Mouse (Mus musculus) lung, embryonic 16.5 days (tissue): ENCODE results near the gene Micall2. TPM values are rescaled to one million over a fixed set of nuclear protein-coding genes. Genes with fewer than 3 reads are reported as not detected.

Experiments used
- ATAC-seq: fragments of 200-750 bp; cut with Nextera tagmentation; 2 replicates; pipeline ENCODE4 v1.8.0; 2017; ENCODE audit warnings: low read depth, mild to moderate bottlenecking, moderate library complexity
- H3K27ac ChIP-seq: fragments of 300-500 bp; sonication (generic); 2 replicates; pipeline ENCODE4 v1.5.1; 2014; ENCODE audit warnings: mild to moderate bottlenecking, control low read depth, low read length
- H3K27me3 ChIP-seq: fragments of 300-500 bp; sonication (generic); 2 replicates; pipeline ENCODE4 v1.6.1; 2014; ENCODE audit warnings: low read depth, low read length, mixed read lengths; ENCODE audit not compliant: control insufficient read depth, insufficient read depth
- H3K36me3 ChIP-seq: fragments of 300-500 bp; sonication (generic); 2 replicates; pipeline ENCODE4 v1.6.1; 2014; ENCODE audit warnings: low read length; ENCODE audit not compliant: control insufficient read depth, insufficient read depth
- H3K4me1 ChIP-seq: fragments of 300-500 bp; sonication (generic); replicated peaks from 2 replicates; pipeline ENCODE4 v1.6.1; 2014; ENCODE audit warnings: low read length, mixed read lengths; ENCODE audit not compliant: control insufficient read depth, insufficient read depth
- H3K4me2 ChIP-seq: fragments of 300-500 bp; sonication (generic); 2 replicates; pipeline ENCODE4 v1.6.1; 2014; ENCODE audit warnings: low read depth, low read length, control low read depth
- H3K4me3 ChIP-seq: fragments of 300-500 bp; sonication (generic); 2 replicates; pipeline ENCODE4 v1.5.1; 2014; ENCODE audit warnings: mild to moderate bottlenecking, low read length, control low read depth
- H3K9ac ChIP-seq: fragments of 300-500 bp; sonication (generic); 2 replicates; pipeline ENCODE4 v1.6.1; 2014; ENCODE audit warnings: low read length, control low read depth
- H3K9me3 ChIP-seq: fragments of 300-500 bp; sonication (generic); 2 replicates; pipeline ENCODE4 v1.6.1; 2016; ENCODE audit warnings: low read length; ENCODE audit not compliant: control insufficient read depth
- WGBS: fragments of 180-500 bp; shearing (Covaris S2); extraction: QIAGEN DNeasy Blood & Tissue Kit; methylation state at CpG from one replicate; pipeline ENCODE4 v1.1.7; 2014; 5-methylcytosine and 5-hydroxymethylcytosine counted together
- polyA plus RNA-seq: library from polyadenylated mRNA; unstranded; fragments of >200 nt; fragmentation: Nextera tagmentation; extraction: Ambion mirVana; gene quantifications from 2 replicates; pipeline ENCODE4 v1.2.1, GENCODE M21; 2015

Micall2 gene
- polyA plus RNA-seq, 1 experiment from 2014 or later: 4.0 TPM

DNA sequence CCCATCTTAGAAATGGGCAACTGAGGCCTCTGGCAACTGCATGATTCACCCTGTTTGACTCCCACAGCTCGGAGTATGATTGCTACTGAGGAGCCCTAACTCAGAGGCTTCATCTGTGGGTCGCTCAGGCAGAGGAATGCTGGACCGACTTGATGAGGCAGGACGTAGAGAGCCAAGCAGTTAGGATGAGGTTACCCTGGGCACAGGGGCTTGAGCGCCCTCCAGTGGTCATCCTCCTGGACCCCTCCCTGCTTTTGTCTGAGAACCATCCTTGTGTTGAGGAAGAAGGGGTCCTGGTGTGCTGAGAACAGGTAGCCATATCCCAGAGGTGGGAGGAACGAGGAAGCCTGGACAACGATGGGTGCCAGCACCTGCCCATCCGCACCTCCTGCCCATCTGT is 66.8 kb downstream of the Micall2 start:
- Histone ChIP-seq H3K27me3 (peaks cover 51% of the 10 kb centered on the region), H3K4me3 (no peak overlapping the region), H3K9me3 (no peaks in the 10 kb centered on the region), H3K4me1 (no peaks in the 10 kb centered on the region), H3K36me3 (no peaks in the 10 kb centered on the region), H3K4me2 (no peak overlapping the region), H3K9ac (no peak overlapping the region), H3K27ac (no peak overlapping the region)
- ATAC-seq: no peak
- 15% methylated on average over 8 of the region's 8 CpGs for WGBS

DNA sequence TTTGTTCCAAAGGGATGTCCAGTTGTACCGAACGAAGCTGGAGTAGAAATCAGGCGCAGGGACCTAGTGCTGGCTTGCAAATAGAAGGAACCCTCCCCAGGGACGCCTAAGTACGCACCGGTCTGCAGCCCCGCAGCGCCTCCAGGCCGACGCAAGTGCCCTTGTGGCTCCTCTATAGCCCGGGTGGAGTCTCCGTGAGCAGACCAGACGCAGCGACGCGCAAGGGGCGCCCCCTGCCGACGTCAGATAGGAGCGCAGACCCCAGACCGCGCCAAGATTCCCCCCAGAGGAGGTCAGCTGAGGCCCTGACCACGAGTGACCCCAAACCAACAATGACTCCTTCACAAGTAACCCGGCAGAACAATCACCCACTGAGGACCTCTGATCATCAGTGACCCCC is 67.6 kb downstream of the Micall2 start:
- ATAC-seq: peak; percentile 63
- under 1% methylated on average over 24 of the region's 24 CpGs for WGBS
- Histone ChIP-seq H3K9me3 (no peaks in the 10 kb centered on the region), H3K27me3 (peaks cover 46% of the 10 kb centered on the region), H3K27ac (no peak overlapping the region), H3K4me3 (no peak overlapping the region), H3K4me1 (no peaks in the 10 kb centered on the region), H3K36me3 (no peaks in the 10 kb centered on the region), H3K4me2 (no peak overlapping the region), H3K9ac (no peak overlapping the region)

DNA sequence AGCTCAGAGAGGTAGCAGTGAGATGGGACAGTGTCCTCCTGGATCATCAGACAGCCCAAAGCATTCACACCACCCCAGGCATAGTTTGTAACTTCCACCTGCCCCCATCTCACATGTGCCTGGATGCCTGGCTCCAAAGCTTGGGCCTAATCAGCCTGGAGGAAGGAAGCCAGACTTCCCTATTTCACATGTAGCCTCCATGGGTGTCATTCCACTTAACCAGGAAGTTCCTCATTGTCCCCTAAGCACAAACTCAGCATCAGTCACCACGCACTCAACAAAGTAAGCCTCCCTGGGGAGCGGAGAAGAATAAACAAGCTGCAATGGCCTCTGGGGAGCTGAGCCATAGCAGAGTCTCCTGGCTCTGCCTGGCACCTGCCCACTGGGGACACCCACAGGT is 69.6 kb downstream of the Micall2 start:
- no peak overlapping the region for H3K4me3 ChIP-seq
- H3K4me1 ChIP-seq: no peaks in the 10 kb centered on the region
- H3K27me3 ChIP-seq: peaks cover 31% of the 10 kb centered on the region
- WGBS: 19% methylated on average over 2 of the region's 2 CpGs
- H3K9me3 ChIP-seq: no peaks in the 10 kb centered on the region
- H3K27ac ChIP-seq: no peak overlapping the region
- no peak overlapping the region for H3K9ac ChIP-seq
- H3K4me2 ChIP-seq: no peak overlapping the region
- ATAC-seq: no peak
- no peaks in the 10 kb centered on the region for H3K36me3 ChIP-seq

DNA sequence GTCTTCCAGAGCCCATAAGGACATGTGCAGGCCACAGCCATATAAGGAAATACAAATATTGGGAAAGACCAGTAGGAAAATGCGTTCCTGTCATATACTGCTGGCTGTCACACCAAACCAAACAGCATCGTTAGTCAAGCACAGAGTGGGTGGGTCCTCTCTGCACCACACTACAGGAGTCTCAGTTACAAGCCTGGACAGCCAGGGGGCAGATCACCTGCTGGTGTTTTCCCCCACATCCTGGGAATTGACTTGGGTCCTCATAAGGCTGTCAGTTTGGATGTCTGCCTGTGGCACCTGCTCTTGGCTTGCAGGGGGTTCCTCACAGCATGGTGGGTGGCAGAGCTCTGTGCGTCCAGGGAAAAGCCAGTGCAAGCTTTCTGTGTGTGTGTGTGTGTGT is 70.8 kb downstream of the Micall2 start:
- no peak overlapping the region for H3K27ac ChIP-seq
- no peaks in the 10 kb centered on the region for H3K36me3 ChIP-seq
- peaks cover 41% of the 10 kb centered on the region for H3K27me3 ChIP-seq
- H3K9ac ChIP-seq: no peak overlapping the region
- H3K4me1 ChIP-seq: no peaks in the 10 kb centered on the region
- no peak overlapping the region for H3K4me2 ChIP-seq
- no peak for ATAC-seq
- H3K9me3 ChIP-seq: no peaks in the 10 kb centered on the region
- H3K4me3 ChIP-seq: no peak overlapping the region
- WGBS: 42% methylated on average over 3 of the region's 3 CpGs

DNA sequence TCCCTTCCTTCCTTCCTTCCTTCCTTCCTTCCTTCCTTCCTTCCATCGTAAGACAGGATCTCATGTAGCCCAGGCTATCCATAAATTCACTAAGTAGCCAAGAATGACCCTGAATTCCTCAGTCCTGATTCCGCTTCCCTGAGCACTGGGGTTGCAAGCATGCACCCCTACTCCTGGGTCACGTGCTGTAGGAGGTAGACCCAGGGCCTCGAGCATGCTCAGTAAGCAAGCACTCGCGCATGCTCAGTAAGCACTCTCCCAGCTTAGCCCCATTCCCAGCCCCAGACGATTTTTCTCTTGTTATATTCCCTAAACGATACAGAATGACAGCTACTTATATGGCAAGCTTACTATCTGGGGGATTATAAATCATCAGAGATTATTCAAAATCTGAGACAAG is 74.4 kb downstream of the Micall2 start:
- H3K9ac ChIP-seq: no peak overlapping the region
- no peak for ATAC-seq
- H3K36me3 ChIP-seq: no peaks in the 10 kb centered on the region
- H3K4me2 ChIP-seq: no peak overlapping the region
- no peaks in the 10 kb centered on the region for H3K9me3 ChIP-seq
- H3K27ac ChIP-seq: no peak overlapping the region
- H3K27me3 ChIP-seq: peaks cover 40% of the 10 kb centered on the region
- H3K4me1 ChIP-seq: no peaks in the 10 kb centered on the region
- 54% methylated on average over 7 of the region's 8 CpGs for WGBS
- no peak overlapping the region for H3K4me3 ChIP-seq

DNA sequence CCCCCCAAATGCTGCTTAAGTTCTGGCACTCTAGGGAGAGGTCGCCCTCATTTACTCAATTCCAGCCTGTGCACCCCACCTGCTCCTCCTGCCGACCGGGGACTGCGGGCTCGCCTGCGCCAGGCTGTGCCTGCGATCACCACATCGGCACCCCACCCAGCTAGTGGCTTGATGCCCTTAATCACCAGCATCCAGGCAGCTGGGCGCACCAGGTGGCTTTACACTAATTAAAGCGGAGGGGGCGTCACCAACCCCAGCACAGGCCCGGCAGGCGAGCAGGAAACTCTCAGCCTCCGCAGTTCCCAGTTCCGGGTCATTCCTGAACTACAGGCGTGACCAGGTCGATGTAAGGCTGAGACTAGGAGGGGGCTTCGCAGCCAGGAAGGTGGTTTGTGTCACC is 76.8 kb downstream of the Micall2 start:
- Histone ChIP-seq H3K9me3 (no peaks in the 10 kb centered on the region), H3K27me3 (peaks cover 38% of the 10 kb centered on the region), H3K27ac (no peak overlapping the region), H3K36me3 (no peaks in the 10 kb centered on the region), H3K9ac (no peak overlapping the region), H3K4me1 (no peaks in the 10 kb centered on the region), H3K4me2 (no peak overlapping the region), H3K4me3 (no peak overlapping the region)
- no peak for ATAC-seq
- WGBS: under 1% methylated on average over 18 of the region's 18 CpGs

DNA sequence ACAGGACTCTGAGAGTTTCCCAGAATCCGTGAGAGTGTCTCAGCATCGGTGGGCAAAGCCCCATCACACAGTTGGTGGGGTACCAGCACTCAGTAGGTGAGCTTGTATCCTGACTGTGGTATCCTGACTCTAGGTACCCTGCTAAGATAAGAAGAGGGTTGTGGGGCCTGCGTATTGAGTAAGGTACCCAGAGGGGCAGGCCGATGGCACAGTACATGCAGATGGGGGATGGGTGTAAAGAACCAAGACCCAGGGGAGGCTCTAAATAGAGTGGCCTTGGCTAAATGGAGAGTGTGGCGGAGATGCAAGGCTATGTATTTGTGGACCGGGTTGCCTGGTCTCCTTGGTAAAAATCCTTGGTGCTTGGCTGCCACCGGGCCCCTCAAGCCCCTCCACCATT is 77.3 kb downstream of the Micall2 start:
- Histone ChIP-seq H3K36me3 (no peaks in the 10 kb centered on the region), H3K27ac (no peak overlapping the region), H3K27me3 (peaks cover 38% of the 10 kb centered on the region), H3K4me1 (no peaks in the 10 kb centered on the region), H3K4me3 (no peak overlapping the region), H3K9me3 (no peaks in the 10 kb centered on the region), H3K4me2 (no peak overlapping the region), H3K9ac (no peak overlapping the region)
- ATAC-seq: no peak
- 27% methylated on average over 7 of the region's 7 CpGs for WGBS

DNA sequence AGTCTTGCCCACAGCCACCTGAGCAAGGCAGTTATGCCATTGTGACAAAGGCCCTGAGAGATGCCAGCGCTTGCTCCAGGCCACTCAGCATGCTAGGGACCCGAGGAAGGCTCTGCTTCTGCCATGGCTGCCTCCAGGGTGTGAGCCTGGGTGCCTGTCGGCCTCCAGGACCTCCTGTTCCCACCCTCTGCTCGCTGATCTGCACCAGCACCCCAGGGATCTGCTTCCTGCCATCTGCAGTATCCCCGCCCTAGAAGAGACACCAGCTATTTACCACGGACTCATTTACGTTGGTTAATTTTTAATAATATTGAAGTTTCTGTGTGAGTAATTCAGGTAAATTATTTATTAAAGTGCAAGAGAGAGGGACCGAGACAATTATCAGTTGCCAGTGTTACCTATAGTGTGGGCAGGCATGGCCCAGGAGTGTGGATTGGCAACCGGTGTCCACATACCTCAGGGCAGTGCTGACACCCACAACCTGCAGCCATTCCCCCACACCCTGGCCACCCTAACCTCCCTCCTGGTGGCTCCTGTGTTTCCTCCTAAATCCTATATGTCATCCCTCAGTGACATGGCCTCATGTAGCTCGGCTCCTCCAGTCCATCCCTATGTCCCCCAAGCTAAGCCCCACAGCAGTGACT is 78.1 kb downstream of the Micall2 start:
- Histone ChIP-seq H3K9me3 (no peaks in the 10 kb centered on the region), H3K27me3 (peaks cover 38% of the 10 kb centered on the region), H3K9ac (no peak overlapping the region), H3K27ac (no peak overlapping the region), H3K4me3 (no peak overlapping the region), H3K36me3 (no peaks in the 10 kb centered on the region), H3K4me2 (no peak overlapping the region), H3K4me1 (no peaks in the 10 kb centered on the region)
- 49% methylated on average over 10 of the region's 10 CpGs for WGBS
- ATAC-seq: no peak
